Mouse (Mus musculus) spleen, adult 2 months (tissue): ENCODE data around the gene Gpr157.

Experiments used
- CTCF ChIP-seq: fragments of 200-500 bp; IDR thresholded peaks from 2 replicates; pipeline ENCODE4 v1.5.1; 2011; ENCODE audit warnings: mild to moderate bottlenecking, inconsistent platforms; ENCODE audit not compliant: insufficient read depth, insufficient read length, insufficient replicate concordance; ENCODE audit errors: extremely low read depth
- POLR2A ChIP-seq: fragments of 200-500 bp; IDR thresholded peaks from 2 replicates; pipeline ENCODE4 v1.6.1; 2011; ENCODE audit warnings: low read depth, low read length, inconsistent platforms

DNA sequence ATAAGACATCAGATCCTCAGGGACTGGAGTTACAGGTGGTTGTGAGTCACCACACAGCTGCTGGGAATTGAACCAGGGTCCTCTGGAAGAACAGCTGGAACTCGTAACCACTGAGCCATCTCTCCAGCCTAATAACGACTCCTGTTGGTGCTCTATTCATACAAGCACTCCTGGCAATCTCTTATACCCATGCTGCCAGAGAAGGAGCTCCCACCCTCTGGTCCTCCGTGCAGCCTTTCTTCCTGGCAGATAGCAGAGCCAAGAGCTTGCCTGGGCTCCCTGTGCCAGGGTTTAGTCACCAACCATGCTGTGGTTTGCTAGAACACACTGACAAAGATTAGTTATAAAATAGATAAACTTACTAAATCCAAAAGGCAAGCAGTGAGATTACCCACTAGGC is 22.5 kb downstream of the Gpr157 start:
- TF ChIP-seq POLR2A (no peak), CTCF (no peak)
